Mouse (Mus musculus): Measurements from ENCODE around the gene Nrn1l. TPM values are rescaled to one million over a fixed set of nuclear protein-coding genes. Genes with fewer than 3 reads are reported as not detected.

Gene Nrn1l
- polyA plus RNA-seq, 1 experiment from 2014 or later = 0.29 TPM

DNA sequence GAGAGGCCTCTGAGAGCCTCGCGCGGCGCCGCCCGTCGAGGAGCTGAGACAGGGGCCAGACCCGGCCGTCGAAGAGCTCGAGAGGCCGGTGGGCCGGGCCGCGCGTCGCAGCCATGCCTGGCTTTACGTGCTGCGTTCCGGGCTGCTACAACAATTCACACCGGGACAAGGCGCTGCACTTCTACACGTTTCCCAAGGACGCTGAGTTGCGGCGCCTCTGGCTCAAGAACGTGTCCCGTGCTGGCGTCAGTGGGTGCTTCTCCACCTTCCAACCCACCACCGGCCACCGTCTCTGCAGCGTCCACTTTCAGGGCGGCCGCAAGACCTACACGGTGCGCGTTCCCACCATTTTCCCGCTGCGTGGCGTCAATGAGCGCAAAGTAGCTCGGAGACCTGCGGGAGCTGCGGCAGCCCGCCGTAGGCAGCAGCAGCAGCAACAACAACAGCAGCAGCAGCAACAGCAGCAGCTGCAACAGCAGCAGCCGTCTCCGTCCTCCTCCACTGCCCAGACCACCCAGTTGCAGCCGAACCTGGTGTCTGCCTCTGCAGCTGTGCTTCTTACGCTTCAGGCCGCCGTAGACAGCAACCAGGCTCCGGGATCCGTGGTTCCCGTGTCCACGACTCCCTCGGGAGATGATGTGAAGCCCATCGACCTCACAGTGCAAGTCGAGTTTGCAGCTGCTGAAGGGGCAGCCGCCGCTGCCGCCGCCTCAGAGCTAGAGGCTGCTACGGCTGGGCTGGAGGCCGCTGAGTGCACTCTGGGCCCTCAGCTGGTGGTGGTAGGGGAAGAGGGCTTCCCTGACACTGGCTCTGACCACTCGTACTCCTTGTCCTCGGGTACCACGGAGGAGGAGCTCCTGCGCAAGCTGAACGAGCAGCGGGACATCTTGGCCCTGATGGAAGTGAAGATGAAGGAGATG lies 37.9 kb upstream of the Nrn1l start:
- peak overlapping the region; percentile 79 for H3K27ac ChIP-seq (ENCODE audit: low read length)
- H3K4me1 ChIP-seq (ENCODE audit: control insufficient read depth, insufficient read depth, low read length) = peaks cover 32% of the 10 kb centered on the region
- peak overlapping the region; percentile 67 for H3K4me2 ChIP-seq (ENCODE audit: low read depth, low read length)
- H3K27me3 ChIP-seq (replicated peaks; ENCODE audit: control insufficient read depth, insufficient read depth, low read length) = no peaks in the 10 kb centered on the region
- no peaks in the 10 kb centered on the region for H3K9me3 ChIP-seq (ENCODE audit: control insufficient read depth, low read length)
- H3K9ac ChIP-seq (ENCODE audit: low read depth, low read length) = peak overlapping the region; percentile 87
- WGBS = under 1% methylated on average over 71 of the region's 71 CpGs
- H3K36me3 ChIP-seq (ENCODE audit: control insufficient read depth, insufficient read depth, low read length) = no peaks in the 10 kb centered on the region
- peak overlapping the region; percentile 84 for H3K4me3 ChIP-seq (ENCODE audit: low read length)
- ATAC-seq = peak; percentile 49

DNA sequence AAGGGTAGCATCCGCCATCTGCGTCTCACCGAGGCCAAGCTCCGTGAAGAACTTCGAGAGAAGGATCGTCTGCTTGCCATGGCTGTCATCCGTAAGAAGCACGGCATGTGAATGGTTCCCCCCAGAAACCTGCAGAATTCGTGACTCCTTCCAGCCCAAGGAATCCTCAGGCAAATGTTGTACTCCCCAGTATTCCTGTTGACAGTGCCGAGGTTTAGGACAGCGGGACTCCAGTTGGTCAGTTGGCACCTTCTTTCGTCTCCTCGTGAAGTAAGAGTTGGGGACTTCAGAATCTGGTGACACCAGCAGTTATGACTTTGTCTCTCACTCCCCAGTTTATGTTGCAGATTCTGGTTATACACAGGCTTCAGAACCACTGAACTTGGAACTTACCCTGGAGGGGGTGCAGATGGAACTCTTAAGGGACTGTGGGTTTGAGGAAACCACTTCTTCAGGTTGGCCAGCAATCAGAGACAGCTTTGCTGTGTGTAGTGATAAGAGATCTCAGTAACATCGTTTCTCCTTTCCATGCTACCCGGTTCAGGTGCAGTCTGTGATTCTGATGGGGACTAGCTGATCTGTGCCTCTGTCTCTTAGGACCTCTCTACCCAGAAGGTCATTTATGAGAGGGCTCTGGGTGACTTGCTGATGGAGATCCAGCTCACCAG lies 37.1 kb upstream of the Nrn1l start:
- peaks cover 28% of the 10 kb centered on the region for H3K4me1 ChIP-seq (ENCODE audit: control insufficient read depth, insufficient read depth, low read length)
- no peaks in the 10 kb centered on the region for H3K9me3 ChIP-seq (ENCODE audit: control insufficient read depth, low read length)
- H3K27me3 ChIP-seq (replicated peaks; ENCODE audit: control insufficient read depth, insufficient read depth, low read length) = no peaks in the 10 kb centered on the region
- peak overlapping the region; percentile 67 for H3K4me2 ChIP-seq (ENCODE audit: low read depth, low read length)
- no peak for ATAC-seq
- H3K4me3 ChIP-seq (ENCODE audit: low read length) = peak overlapping the region; percentile 84
- no peaks in the 10 kb centered on the region for H3K36me3 ChIP-seq (ENCODE audit: control insufficient read depth, insufficient read depth, low read length)
- H3K9ac ChIP-seq (ENCODE audit: low read depth, low read length) = peak overlapping the region; percentile 87
- WGBS = 18% methylated on average over 15 of the region's 15 CpGs
- peak overlapping the region; percentile 79; the same call in 1 of the 2 replicates for H3K27ac ChIP-seq (ENCODE audit: low read length)

DNA sequence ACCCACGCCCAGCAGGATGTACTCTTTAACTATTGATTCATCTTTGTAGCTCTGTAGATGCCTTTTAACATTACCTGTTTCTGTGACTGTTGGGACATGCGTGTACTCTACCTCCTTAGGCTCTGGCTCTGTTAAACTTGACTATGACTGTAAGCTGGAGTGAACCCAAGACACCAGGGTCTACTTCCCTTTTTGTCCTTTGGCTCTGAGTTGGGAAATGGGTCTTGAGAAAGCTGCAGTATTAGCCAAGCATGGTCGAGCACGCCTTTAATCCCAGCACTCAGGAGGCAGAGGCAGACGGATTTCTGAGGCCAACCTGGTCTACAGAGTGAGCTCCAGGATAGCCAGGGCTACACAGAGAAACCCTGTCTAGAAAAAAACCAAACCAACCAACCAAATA lies 34.9 kb upstream of the Nrn1l start:
- Histone ChIP-seq H3K27ac (ENCODE audit: low read length) (no peak overlapping the region), H3K4me3 (ENCODE audit: low read length) (no peak overlapping the region), H3K4me1 (ENCODE audit: control insufficient read depth, insufficient read depth, low read length) (peaks cover 41% of the 10 kb centered on the region), H3K9ac (ENCODE audit: low read depth, low read length) (no peak overlapping the region), H3K9me3 (ENCODE audit: control insufficient read depth, low read length) (no peaks in the 10 kb centered on the region), H3K27me3 (replicated peaks; ENCODE audit: control insufficient read depth, insufficient read depth, low read length) (no peaks in the 10 kb centered on the region), H3K36me3 (ENCODE audit: control insufficient read depth, insufficient read depth, low read length) (no peaks in the 10 kb centered on the region), H3K4me2 (ENCODE audit: low read depth, low read length) (no peak overlapping the region)
- ATAC-seq = no peak
- WGBS = 88% methylated on average over 5 of the region's 5 CpGs

DNA sequence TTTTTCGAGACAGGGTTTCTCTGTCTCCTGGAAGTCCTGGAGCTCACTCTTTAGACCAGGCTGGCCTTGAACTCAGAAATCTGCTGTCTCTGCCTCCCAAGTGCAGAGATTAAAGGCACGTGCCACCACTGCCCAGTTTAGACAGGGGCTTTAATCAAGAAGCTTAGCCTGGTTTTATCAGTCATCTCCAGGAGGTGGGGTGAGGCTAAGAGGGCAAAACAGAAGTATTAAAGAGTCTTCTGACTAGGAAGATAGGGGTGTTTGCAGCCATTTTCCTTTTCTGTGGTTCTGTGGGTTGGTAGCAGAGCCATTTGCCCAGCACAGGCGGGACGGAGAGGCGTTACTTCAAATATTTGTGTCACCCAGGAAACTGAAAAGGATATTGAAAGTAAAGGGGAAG lies 34.1 kb upstream of the Nrn1l start:
- peaks cover 46% of the 10 kb centered on the region for H3K4me1 ChIP-seq (ENCODE audit: control insufficient read depth, insufficient read depth, low read length)
- H3K4me2 ChIP-seq (ENCODE audit: low read depth, low read length) = no peak overlapping the region
- H3K9me3 ChIP-seq (ENCODE audit: control insufficient read depth, low read length) = no peaks in the 10 kb centered on the region
- H3K27ac ChIP-seq (ENCODE audit: low read length) = peak overlapping the region; percentile 86
- H3K4me3 ChIP-seq (ENCODE audit: low read length) = no peak overlapping the region
- H3K27me3 ChIP-seq (replicated peaks; ENCODE audit: control insufficient read depth, insufficient read depth, low read length) = no peaks in the 10 kb centered on the region
- H3K36me3 ChIP-seq (ENCODE audit: control insufficient read depth, insufficient read depth, low read length) = no peaks in the 10 kb centered on the region
- H3K9ac ChIP-seq (ENCODE audit: low read depth, low read length) = peak overlapping the region; percentile 62; the same call in 1 of the 2 replicates
- no peak for ATAC-seq
- 63% methylated on average over 5 of the region's 5 CpGs for WGBS

DNA sequence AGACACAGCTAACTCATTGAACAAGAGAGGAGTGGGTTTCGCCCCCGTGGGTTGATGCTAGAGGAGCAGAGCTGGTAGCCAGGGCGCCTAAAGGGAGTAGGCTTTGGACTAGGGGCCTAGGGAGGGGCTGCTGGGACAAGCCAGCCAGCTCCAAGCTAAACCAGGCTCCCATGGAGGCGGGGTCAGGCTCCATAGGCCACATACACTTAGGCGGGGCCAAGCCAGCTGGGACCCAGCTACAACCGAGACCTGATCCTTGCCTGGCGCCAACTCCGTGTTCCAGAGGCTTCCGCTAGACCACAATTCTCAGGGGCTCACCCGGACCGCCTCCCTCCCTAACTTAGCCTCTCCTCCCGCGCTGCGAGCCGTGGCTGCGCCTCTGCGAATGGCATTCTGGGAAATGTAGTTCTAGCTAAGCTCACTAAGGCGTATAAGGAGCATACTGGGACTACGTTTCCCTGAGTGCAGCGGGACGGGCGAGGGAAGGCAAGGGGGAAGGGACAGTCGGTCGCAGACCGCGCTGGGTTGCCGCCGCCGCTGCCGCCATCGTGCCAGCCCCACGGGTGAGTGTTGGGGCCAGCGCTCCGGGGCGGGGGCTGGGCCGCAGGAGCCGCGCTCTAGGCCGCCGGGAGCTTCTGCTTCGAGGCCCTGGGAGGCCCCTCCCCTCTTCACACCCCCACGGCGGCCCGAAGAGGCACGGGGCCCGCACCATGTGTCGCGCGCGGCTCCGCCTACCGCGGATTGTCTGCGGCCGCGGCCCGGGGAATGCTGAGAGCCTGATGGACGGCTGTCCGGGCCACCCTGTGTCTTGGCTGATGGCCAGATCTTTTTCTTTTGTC lies 33.0 kb upstream of the Nrn1l start, which contains the start of gene Nutf2:
Gene Nutf2, plus strand, starts transcription at position 438 of the 839 bp plus-strand sequence.
- ATAC-seq = peak; percentile 98
- no peaks in the 10 kb centered on the region for H3K27me3 ChIP-seq (replicated peaks; ENCODE audit: control insufficient read depth, insufficient read depth, low read length)
- peak within 1 kb of the TSS; percentile 100 for H3K4me3 ChIP-seq (ENCODE audit: low read length)
- no peaks in the 10 kb centered on the region for H3K36me3 ChIP-seq (ENCODE audit: control insufficient read depth, insufficient read depth, low read length)
- H3K4me2 ChIP-seq (ENCODE audit: low read depth, low read length) = peak within 1 kb of the TSS; percentile 84
- H3K4me1 ChIP-seq (ENCODE audit: control insufficient read depth, insufficient read depth, low read length) = peaks cover 47% of the 10 kb centered on the region
- under 1% methylated on average over 59 of the region's 59 CpGs for WGBS
- H3K9ac ChIP-seq (ENCODE audit: low read depth, low read length) = peak within 1 kb of the TSS; percentile 95
- H3K27ac ChIP-seq (ENCODE audit: low read length) = peak within 1 kb of the TSS; percentile 91
- no peaks in the 10 kb centered on the region for H3K9me3 ChIP-seq (ENCODE audit: control insufficient read depth, low read length)

DNA sequence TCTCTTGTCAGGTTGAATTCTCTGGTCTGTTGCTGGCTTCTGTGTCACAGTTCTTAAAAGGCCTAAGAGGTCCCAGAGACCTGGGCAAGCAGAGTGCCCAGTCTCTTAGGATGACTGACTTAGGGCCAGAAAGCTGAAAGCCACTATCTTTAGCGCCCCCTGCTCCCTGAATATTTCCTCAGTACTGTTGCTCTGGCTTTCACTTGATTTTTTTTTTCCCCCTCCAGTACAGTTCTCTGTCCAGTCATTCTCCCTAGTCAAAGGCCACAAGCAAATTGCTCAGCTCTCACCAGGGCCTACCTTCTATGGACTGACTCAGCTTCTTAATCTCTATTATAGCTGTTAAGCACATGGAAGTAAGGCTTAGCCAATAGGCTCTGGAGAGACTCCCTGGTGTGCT lies 31.4 kb upstream of the Nrn1l start:
- Histone ChIP-seq H3K9me3 (ENCODE audit: control insufficient read depth, low read length) (no peaks in the 10 kb centered on the region), H3K4me1 (ENCODE audit: control insufficient read depth, insufficient read depth, low read length) (peaks cover 40% of the 10 kb centered on the region), H3K27me3 (replicated peaks; ENCODE audit: control insufficient read depth, insufficient read depth, low read length) (no peaks in the 10 kb centered on the region), H3K4me3 (ENCODE audit: low read length) (peak overlapping the region; percentile 100), H3K36me3 (ENCODE audit: control insufficient read depth, insufficient read depth, low read length) (0 out of 2 replicates have a peak, but pooled peaks cover 6% of the 10 kb centered on the region), H3K27ac (ENCODE audit: low read length) (peak overlapping the region; percentile 91; the same call in 1 of the 2 replicates), H3K4me2 (ENCODE audit: low read depth, low read length) (peak overlapping the region; percentile 84), H3K9ac (ENCODE audit: low read depth, low read length) (peak overlapping the region; percentile 95; the same call in 1 of the 2 replicates)
- 0% methylated on average over 1 of the region's 1 CpGs for WGBS
- no peak for ATAC-seq

DNA sequence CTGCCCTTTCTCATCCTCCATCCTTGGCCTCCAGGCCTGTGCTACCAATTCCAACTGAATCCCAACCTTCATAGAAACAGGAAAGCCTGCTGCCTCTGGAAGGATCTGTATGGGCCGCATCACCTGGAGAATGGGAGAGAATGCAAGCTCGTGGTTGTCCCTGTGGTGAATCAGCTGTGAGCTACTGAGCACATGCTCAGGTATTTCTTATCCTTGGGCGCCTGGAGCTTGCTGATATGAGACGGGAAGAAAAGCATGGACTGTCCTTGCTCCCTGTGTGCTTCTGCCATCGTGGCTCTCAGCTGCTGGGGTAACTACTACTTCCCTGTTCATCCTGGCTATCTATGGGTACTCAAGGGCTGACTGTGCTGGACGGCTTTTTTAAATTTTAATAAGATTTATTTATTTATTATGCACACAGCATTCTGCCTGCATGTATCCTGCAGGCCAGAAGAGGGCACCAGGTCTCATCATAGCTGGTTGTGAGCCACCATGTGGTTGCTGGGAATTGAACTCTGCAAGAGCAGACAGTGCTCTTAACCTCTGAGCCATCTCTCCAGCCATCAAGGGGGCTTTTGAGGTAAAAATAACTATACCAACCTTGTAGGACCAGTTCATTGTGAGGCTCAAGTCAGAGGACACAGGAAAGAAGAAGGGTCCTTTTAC lies 26.9 kb upstream of the Nrn1l start:
- no peak overlapping the region for H3K4me3 ChIP-seq (ENCODE audit: low read length)
- H3K27ac ChIP-seq (ENCODE audit: low read length) = no peak overlapping the region
- no peak overlapping the region for H3K4me2 ChIP-seq (ENCODE audit: low read depth, low read length)
- peaks cover 19% of the 10 kb centered on the region for H3K4me1 ChIP-seq (ENCODE audit: control insufficient read depth, insufficient read depth, low read length)
- no peak overlapping the region for H3K9ac ChIP-seq (ENCODE audit: low read depth, low read length)
- no peak for ATAC-seq
- H3K9me3 ChIP-seq (ENCODE audit: control insufficient read depth, low read length) = no peaks in the 10 kb centered on the region
- WGBS = 85% methylated on average over 6 of the region's 6 CpGs
- H3K27me3 ChIP-seq (replicated peaks; ENCODE audit: control insufficient read depth, insufficient read depth, low read length) = no peaks in the 10 kb centered on the region
- peaks cover 13% of the 10 kb centered on the region for H3K36me3 ChIP-seq (ENCODE audit: control insufficient read depth, insufficient read depth, low read length)

DNA sequence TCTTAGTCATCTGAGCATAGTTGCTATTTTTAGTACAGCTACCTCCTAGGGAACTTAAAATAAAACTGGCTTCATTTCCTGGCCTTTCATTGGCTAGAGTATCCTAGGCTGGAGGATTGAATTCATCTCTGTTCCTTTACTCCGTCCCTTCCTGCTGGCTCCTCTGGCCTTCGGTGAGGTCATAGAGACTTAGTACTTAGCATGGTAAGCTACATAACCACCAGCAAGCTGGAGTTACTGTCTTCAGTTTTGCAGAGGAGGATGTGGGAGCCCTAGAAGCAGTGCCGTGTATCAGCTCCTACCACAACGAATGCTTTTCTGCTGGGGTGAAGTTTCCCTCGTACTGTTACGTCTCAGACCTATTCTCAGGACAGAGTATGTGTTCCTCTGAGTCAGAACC lies 19.1 kb upstream of the Nrn1l start:
- H3K9me3 ChIP-seq (ENCODE audit: control insufficient read depth, low read length) = no peaks in the 10 kb centered on the region
- no peaks in the 10 kb centered on the region; the same call in 1 of the 2 replicates for H3K4me1 ChIP-seq (ENCODE audit: control insufficient read depth, insufficient read depth, low read length)
- no peak for ATAC-seq
- no peaks in the 10 kb centered on the region for H3K27me3 ChIP-seq (replicated peaks; ENCODE audit: control insufficient read depth, insufficient read depth, low read length)
- peaks cover 22% of the 10 kb centered on the region for H3K36me3 ChIP-seq (ENCODE audit: control insufficient read depth, insufficient read depth, low read length)
- H3K4me2 ChIP-seq (ENCODE audit: low read depth, low read length) = no peak overlapping the region
- H3K4me3 ChIP-seq (ENCODE audit: low read length) = no peak overlapping the region
- 80% methylated on average over 6 of the region's 6 CpGs for whole genome bisulfite sequencing
- H3K9ac ChIP-seq (ENCODE audit: low read depth, low read length) = no peak overlapping the region
- no peak overlapping the region for H3K27ac ChIP-seq (ENCODE audit: low read length)
